Mouse (Mus musculus) layer of hippocampus, postnatal 36 days (tissue): ENCODE results near the gene Cachd1. TPM values are rescaled to one million over a fixed set of nuclear protein-coding genes. Genes with fewer than 3 reads are reported as not detected.
A peak's percentile ranks its signal among the peaks of the same experiment; 100 is the strongest.

Experiments used
- DNase-seq, 2 experiments: peaks; one replicate each; pipeline ENCODE4 v3.0.0; 2022
- total RNA-seq, 2 experiments: library from RNA; stranded (reverse); gene quantifications; 2 replicates each; pipeline ENCODE4 v1.2.3; 2021

The Cachd1 gene
- 10 to 100 TPM; 28.5 to 39.2 TPM for total RNA-seq

DNA sequence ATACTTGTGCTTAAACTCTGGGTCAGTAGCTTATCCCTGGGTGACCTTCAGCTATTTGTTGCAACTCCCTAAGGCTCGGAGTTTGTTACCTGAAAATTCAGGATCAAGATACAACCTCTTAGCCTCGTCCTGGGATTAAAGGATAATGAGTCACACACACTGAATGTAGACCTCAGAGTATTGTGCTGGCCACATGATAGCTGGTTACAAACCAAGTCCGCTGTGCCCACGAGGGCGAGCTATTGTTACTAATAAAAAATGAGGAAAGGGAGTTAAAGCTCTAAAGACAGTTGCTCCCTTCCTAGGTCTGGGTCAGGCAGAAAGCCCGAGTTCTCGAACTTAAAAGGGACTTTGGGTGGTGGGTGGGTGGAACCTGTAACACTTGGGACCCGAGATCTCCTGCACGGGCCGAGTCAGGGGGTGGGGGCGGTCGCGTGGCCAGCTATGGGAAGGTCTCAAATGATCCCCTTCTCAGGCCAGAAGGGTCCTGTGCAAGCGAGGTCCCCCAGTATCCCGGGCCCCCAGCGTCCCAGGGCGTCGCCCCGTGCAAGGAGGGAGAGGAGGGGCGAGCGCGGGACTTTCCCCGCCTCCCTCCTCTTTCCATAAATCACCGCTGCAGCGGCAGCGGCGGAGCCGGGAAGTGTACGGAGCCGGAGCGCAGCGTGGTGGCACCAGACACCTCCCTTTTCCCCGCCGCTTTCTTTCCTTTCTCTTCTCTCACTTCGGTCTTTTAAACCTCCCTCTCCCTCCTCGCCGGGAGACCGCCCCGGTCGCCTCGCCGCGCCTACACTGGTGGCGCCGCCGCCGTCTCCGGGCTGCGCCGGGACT, at the start of gene Cachd1:
TSS of gene Cachd1 (plus strand) at position 633 of the 828 bp plus-strand sequence.
- DNase-seq, result peak; percentile 58 to 69

DNA sequence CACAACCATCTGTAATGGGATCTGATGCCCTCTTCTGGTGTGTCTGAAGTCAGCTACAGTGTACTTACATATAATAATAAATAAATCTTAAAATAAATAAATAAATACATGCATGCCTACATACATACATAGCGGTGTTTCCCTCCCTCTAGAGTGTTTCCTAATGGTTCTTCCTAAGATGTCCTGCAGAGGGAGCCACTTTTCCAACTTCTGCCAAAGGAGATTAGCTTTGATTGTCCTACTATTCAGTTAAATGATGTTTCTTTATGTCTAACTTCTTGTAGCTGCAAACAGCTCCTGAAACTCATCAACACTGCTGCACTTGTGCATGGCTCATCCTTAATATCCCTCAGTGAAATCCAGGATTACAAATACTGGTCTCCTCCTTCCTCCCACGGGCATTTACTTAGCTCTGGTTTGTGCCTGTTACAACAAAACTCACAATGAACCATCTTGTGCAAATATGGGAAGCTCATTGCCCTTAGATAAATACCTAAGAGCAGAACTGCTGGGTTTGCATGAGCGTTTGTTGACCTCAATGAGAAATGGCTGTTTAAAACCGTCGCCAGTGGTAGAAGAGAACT, 47.5 kb upstream of the Cachd1 start:
- DNase-seq, result no peak

DNA sequence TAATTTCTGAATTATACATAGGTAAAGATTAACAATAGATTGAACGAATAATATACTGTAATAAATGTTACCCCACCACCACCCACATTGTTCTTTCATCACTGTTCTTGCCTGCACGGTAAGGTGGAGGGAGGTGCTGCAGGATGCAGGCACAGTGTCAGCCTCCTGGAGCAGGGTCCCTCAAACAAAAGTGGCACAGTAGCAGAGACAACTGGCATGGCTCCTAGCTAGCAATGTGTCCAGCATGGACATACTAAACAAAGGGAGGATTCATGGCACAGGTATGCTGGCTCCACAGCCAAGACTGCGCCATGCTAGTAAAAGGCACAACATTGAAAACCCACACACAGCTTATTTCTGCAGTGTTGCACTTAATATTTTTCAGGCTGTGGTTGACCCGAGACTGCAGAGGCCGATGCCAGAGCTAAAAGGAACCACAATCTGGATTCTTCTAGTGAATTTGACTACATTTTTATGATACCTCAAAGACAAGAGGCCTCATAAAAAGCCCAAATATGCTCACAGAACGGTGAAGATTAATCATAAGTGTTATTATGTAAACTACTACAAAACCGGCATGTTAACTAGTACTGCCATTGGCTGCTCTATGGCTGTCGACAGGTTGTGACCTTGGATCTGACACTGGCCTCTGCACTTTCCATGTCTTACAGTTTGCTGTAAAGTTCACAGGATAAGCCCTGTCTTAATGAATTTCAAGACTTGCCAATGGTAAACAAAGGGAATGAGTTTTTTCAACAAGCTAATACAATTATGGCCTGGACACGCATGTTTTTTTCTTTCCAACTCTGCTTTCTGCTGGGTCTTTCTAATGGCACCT, 41.2 kb upstream of the Cachd1 start:
- DNase-seq, result no peak

DNA sequence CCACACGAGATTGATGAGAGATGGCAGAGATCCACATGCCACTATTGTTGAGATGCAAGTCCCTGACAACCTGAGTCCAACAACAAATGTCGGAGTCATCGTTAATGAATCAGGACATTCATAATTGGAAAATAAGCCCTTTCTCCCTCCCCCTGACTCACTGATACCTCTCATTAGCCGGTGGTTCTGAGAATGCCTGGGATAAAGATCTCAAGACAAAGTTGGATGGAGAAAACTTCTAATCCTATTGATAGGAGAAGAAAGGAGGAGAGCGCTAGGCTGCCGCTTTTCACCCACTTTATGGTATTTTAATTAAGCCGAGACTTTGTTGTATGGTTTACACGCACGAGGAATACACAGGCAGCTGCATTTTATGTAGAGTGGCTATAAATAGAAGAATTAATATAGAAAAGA, 40.5 kb upstream of the Cachd1 start:
- no peak for DNase-seq

DNA sequence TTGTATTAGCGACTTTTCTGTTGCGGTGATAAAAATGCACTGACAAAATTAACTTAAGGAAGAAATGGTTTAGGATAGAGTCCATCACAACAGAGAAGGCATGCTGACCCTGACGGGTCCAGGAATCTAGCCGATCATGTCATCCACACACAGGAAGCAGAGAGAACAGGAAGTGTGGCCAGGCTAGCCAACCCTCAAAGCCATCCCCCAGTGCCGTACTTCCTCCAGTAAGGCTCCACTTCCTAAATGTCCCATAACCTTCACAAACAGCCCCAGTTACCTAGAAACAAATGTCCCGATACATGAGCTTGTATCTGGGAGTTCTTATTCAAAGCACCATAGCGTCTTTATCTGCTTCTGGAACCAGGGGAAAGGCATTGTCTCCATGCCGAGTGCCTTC, 32.9 kb upstream of the Cachd1 start:
- DNase-seq, result no peak

DNA sequence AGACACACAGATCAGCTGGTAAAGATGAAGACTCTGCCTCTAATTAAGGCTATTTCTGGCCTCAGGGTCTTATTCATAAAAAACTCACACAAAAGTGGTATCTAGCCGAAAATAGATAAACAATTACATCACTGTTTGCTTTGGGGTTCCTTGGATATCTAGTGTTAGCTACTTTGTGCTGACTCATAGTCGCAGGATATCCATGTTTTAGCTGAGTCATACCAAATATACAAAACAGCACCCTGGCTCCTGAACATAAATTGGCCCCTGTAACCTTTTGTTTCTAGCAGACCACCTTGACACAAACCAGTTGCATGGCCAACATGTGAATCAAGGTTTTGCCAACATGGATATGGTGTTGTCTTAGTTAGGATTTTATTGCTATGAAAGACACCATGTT, 24.2 kb upstream of the Cachd1 start:
- no peak for DNase-seq

DNA sequence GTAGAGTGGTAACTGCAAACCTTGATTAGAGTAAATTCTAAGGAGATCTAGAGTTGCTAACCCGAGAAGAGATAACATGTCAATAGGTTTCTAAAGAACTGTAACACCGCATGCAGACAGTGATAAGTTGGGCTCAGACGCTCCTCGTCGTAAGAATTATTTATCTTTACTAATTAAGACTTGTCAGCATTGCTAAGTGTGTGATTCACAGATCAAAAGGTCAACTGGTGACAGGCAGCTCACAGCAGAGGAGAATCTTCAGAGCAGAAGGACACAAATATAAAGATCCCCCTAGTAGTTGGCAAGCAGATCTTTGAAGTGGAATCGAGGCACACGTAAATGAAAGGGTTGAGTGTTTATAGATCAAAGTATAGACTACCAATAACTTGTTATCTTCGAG, 20.8 kb upstream of the Cachd1 start:
- no peak for DNase-seq

DNA sequence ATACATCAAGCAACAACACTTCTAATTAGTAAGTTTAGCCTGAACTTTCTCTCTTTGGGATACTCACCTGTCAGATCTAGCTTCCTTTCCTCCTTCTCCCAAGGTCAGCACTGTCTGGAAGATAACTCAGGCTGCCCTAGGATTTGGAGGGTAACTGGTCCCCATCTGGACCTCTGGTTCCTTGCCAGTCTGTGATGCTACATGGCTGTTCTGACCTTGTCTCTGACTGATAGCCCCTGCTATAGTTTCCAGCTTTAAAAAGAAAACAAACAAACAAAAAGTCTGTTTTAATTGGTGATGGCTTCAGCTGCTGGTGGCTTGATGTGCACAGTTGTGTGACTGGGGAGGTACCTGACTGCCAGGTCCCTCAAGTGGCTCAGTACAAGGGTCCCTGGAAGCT, 20.0 kb upstream of the Cachd1 start:
- DNase-seq, result no peak

DNA sequence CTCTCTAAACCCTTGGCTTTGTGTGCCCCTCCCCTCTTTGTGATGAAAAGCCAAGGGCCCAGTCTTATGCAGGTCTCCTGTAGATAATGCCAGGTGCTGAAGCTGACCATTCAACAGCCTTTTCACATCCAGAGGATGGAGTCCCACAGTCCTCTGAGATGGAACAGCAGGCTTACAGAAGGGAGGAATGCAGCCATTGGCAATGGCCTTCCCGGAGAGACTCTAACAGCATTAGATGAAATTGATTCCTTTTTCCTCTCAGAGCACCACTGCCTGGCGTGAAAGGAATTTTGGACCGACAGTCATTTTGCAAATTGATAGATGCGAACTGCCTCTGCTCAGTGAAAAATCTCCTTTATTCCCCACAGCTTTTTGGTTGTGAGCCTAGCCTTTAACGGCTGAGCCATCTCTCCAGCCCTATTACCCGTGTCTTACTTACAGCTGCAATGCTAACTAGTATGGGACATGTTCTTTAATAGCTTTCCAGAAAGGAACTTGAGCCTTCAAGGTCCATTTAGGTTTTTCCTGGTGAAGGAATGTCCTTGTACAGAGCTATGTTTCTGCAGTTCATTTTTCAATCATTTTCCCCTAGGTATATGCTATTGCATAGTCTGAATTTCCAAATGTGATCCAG, 18.1 kb upstream of the Cachd1 start:
- no peak for DNase-seq

DNA sequence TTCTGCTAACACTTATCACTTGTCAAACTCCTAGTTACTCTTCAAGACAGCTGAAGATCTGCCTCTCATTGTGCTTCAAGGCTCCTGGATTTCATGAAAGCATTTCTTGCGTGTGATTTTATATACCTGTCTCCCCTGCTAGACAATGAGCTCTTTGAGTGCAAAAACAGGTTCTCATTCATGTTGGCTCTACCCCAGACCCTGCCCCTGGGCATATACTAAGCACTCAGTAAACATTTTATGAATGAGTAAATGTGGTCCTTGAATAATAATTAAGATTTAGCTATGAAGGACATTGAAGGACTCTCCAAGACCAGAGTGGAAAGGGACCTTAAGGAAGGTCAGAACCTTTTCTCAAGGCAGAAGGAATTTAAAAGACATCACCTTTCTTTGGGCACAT, 16.9 kb upstream of the Cachd1 start:
- DNase-seq, result no peak

DNA sequence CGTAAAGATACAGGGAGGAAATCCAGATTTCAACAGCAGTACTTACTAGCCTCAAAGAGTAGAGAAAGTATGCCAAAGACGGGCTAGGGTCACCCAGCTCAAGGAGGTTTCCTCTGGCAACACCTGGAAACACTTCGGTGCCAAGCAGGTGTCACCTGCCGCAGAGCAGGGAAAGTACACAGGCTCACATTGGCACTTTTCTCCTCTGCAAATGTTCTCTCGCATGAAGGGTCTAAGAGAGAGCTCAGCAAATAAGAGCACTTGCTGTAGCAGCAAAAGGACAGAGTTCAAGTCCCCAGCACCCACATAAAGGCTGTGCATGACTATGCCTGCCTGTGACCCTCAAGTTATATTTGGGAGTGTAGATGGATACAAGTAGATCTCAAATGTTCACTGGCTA, 16.1 kb upstream of the Cachd1 start:
- no peak for DNase-seq

DNA sequence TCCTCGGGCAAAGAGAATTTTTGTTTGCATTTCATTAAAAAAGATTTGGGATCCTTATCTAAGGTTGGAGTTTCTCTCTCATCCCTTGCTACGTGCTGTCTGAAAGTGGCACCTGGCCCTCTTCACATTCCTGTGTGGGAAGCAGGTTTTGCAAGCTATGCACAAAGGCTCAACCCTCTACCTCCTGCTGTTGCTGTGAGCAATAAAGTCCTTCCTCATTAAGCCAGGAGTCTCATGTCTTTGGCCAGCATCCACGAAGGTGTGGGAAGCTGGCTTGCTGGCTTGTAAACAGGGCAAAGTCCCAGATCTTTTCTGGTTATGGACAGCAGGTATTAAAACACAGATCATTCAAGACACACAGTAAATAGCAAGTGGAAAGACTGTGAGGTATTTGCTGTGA, 7.9 kb upstream of the Cachd1 start:
- no peak for DNase-seq

DNA sequence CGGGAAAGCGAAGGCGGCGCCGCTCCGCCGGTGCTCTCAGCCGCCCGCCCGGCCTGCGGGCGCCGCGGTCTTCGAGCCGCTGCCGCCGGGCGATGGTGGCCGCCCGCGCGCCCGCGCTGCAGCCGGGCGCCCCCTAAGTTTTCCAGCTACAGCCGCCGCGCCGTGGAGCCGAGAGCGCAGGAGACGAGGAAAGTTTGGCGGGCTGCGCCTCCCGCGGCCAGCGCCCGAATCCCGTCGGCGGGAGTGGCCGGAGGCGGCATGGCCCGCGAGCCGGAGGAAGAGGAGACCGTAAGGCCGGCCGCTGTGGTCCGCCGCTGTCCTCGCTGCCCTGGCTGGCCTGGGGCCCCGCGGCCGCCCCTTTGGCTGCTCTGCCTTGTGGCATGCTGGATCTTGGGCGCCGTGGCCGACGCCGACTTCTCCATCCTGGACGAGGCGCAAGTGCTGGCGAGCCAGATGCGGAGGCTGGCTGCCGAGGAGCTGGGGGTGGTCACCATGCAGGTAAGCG, 448 bp downstream of the Cachd1 start:
- DNase-seq, result peak in 1 of 2 experiments; percentile 29

DNA sequence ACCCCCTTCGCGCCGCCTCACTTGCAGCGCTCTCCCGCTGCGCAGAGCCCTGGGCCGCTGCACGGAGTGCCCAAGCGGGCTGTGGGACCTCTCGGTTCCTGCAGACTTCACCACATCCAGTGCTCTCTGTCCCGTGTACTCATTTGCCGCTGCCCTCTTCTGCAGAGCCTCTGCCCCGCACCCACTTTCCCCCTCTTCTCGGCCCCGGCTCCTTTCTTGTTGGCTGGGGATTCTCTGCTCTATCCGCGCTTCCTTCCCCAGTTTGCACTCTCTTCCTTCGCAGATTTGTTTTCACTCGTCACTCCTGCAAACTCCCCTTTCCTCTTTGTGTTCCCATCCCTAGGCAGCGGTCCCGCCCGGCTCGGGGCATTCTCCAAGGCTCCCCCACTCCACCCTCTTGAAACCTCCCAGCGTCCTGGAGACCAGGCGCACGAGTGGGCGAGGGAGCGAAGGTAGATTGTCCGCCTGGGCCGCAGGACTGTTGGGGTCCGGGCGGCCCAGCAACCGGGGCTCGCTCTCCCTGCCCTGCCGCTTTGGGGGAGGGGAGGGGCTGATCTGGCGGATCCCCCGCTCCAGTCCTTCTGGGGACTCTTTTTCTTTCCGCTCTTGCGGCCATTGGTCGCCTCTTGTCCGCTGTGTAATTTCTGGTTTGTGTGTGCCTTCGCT, 1.0 kb downstream of the Cachd1 start:
- DNase-seq, result peak; percentile 28 to 38

DNA sequence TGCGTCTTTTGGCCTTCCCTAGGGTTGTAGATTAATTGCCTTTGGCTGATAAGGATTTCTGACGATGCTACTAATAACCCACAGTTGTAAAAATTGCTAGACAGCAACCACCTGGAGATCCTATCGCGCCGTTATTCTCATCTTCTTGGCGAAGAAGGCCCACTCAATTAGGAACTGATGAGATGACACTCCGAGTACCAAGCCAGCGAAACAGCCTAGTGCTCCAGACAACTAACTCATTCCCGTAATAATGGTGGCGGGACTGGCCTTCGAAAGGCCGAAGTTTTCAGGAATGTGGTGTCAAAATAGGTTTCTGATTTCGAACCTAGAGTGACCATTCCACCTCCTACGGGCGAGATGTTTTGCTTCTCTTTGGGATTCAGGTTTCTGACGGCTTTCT, 1.6 kb downstream of the Cachd1 start:
- no peak for DNase-seq

DNA sequence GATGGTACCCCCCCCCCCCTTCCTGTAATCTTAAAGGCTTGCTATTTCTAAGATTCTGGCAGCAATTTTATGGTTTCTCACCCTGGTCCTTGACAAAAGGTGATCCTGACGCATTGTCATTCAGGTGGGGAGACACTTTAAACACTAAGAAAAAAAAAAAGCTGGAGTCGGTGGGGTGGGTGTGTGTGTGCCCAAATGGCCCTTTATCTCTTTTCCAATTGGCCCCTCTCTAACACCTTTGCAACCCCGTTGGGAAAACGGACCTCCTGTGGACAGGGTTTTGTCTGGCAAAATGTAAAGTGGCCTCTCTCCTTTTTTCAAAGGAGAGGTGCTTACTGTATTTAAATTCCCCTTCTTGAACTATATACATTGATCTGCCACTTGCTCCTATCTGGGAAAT, 2.5 kb downstream of the Cachd1 start:
- DNase-seq, result no peak

DNA sequence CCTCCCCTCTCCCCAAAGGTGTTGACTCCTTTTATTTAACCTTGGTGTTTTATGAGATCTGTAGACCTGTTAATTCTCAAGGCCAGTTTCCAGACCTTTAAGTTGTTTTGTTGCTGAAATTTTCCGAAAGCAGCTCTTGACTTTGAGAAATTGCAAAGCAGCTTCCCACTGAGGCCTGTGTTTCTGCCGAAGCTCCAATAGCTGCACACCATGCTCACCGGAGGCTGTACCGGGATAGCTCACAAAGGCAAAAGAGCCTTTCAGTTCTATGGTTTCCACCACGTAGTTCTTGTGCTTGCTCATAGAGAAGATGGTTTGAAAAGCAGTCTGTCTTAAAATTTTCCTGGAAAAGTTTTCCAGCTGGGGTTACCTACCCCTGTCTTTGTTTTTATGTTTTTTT, 3.2 kb downstream of the Cachd1 start:
- no peak for DNase-seq

DNA sequence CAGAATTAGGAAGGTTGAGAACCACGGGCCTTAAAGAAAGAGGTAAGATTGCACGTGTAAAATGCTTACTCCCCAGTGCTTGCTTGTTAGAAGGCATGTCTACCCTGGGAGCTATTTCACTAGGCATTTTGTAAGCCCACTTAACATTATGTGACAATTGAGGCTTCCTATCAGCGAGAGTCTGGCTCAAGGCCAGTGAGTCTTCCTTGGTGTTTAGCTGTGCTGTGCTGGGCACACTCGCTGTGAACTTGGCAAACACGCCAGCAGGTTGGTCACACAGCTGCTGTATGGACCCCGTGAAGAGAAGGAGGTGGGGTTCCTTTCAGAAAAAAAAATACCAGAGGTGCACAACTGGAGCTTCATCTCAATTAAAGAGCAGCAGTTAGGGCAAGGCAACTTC, 4.4 kb downstream of the Cachd1 start:
- no peak for DNase-seq

DNA sequence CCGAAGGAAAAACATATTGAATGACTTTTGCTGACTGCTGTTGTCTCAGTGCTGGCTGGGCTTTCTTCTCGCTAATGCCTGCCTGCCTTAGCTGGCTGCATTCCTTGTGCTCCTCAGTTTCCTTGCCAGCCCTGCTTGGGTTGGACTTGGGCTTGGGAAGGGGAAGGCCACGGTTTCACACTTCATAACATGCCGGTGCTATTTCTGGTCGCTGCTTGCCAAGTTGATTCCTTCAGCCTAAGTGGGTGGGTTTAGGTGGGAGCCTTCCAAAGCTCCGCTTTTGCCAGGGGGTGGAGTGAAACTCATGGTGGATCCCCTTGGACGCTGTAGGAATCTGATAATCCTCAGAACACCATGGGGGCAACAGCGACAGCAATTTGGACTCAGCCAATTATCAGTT, 5.9 kb downstream of the Cachd1 start:
- no peak for DNase-seq

DNA sequence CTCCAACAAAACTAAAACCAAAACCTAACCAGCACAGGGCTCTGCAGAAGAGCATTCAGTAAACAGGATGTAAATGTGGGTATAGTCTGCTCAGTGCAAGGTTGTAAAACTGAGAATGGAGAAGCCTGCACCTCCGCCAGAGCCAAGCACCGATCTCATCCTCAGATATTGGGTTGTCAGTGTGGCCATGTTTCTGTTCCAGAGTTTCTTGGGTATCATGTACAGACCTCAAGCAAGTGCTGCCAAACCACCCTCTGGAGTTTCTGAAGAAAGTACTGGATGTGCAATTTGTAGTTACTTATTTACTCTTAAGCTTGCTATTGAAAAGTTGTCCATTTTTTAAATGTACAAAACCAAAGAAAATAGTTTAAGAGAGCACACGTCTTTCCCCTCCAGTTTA, 6.4 kb downstream of the Cachd1 start:
- no peak for DNase-seq

DNA sequence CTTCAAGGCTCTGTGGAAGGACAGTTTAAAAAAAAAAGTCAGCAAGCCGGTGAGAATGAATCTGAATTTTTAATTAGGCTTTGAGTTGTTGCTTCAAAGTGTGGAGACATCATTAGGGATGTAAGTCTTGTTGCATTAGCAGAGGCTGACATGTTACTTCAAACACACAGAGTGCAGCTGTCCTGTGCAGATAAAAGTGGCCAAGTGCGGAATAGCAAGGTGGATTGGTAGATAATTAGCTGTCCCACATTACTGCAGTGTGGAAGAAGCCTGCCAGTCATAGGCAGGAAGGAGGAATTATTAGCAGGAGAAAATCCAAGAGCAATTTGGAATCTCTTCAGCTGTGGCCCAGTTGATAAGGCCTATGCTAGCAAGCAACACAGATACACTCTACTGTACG, 10.7 kb downstream of the Cachd1 start:
- DNase-seq, result no peak

DNA sequence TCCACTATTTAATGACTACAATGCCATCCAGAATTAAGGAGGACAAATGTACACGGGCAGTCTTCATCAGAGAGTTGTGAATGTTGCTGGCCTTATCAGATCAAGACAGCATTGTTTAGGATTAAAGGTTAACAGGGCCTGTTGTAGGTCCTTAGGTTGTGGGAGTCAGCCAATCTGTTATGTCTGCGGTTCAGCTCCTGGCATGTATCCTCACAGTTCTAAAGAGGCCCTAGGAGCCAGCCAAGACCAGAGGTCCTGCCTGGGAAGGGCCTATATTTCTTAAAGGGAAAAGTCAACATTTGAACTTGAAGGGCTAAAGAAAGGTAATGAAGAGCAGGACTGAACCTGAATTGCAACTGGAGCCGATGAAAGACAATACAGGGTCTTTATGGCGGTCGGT, 13.7 kb downstream of the Cachd1 start:
- no peak for DNase-seq
